Mouse (Mus musculus) liver, embryonic 14.5 days (tissue): Measurements from ENCODE around the gene Snrpd3.

ENCODE experiments used
- CTCF ChIP-seq: IDR thresholded peaks from 2 replicates; pipeline ENCODE4 v1.5.1; 2016; ENCODE audit warnings: antibody characterized with exemption, low read depth, control low read depth
- EP300 ChIP-seq: IDR thresholded peaks from 2 replicates; pipeline ENCODE4 v1.6.1; 2016; ENCODE audit warnings: antibody characterized with exemption, low read depth

DNA sequence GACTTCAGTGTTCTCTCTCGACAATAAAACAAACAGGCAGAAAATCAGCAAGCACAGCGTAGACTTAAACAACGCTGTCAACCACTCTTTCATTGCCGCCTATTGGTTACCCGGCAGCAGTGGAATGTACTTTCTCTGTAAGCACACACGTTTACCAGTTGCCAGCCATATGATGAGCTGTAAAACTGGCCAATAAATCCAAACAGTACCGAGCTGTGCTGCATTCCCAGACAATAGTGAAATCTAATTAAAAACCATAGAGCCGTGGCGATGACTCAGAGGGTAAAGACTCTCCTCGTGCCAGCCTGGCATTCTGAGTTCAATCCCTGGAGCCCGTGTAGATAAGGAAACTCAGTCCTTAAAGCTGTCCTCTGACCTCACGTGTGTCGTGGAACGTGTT is 31.1 kb downstream of the Snrpd3 start:
- TF ChIP-seq CTCF (no peak), EP300 (no peak)
